23 mouse cellular contexts compared by ENCODE assay signal in the genomic region with DNA sequence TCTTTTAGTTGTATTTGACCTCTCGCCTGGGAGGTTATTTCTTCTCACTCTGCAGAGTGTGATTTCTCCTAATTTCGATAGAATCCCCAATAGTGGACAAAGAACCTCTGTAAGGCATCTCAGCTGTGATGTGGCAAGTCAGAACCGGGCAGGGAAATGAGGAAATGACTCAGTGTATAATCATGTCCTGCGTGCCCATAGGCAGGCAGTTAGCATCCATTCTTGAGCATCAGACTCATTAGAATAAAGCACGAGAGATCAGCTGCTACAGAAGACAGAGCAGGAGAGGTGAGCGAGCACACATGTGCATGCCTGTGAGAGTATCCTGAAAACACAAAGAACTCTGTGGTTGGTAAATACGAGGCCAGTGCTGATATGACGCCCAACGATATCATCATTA.
A peak's percentile ranks its signal among the peaks of the same experiment; 100 is the strongest.
DNase-seq lines count a peak whose midpoint lies in the region; ATAC-seq and TF ChIP-seq lines count a peak whose summit lies in the region.
"Had no signal": no experiment of that assay in that cellular context is flagged by ENCODE, and none has a peak within 500 bp of the region (broad histone marks: within the 10 kb centered on the region; RNA-seq: fewer than 3 reads in every experiment).

No protein-coding gene starts in this region.

- no peak for DNase-seq in heart, postnatal 25 days (ENCODE audit: low spot score)
- DNase-seq in 3T3-L1 (ENCODE audit: low read depth, low spot score): peak; percentile 90
- no peak for DNase-seq in CH12.LX (ENCODE audit: extremely low read depth)
- DNase-seq in brain, adult 2 months (ENCODE audit: low read depth, low spot score): peak; percentile 36
- no peak for DNase-seq in midbrain, embryonic 14.5 days
- no peak for DNase-seq in left cerebral cortex, postnatal 36 days (ENCODE audit: low spot score in 2 of 2)
- DNase-seq in spleen, adult 12 weeks (ENCODE audit: low spot score): no peak
- DNase-seq: adrenal gland, postnatal 10 days; cerebellum, adult 11-12 months; cerebellum, adult 9-11 months; kidney, adult 18-20 months; kidney, postnatal 25 days; liver; lung, adult 2 months; lung, postnatal 10 days had no signal

- no peak for TF ChIP-seq RAD21 in CH12.LX (IDR thresholded peaks at IDR 0.05; ENCODE audit: low read depth, low read length)

- no peaks in the 10 kb centered on the region for H3K36me3 ChIP-seq in heart, embryonic 13.5 days
- H3K36me3 ChIP-seq in CH12.LX (replicated peaks in 1 of 2; ENCODE audit: control insufficient read depth in 1 of 2, insufficient read depth in 1 of 2, low read length in 1 of 2): no peaks in the 10 kb centered on the region
- H3K36me3 ChIP-seq in midbrain, embryonic 14.5 days (ENCODE audit: control insufficient read depth, insufficient read depth, low read length): 0 out of 2 replicates have a peak, but pooled peaks cover 5% of the 10 kb centered on the region
- H3K36me3 ChIP-seq: hindbrain, embryonic 10.5 days; kidney, embryonic 15.5 days; midbrain, embryonic 15.5 days had no signal

- H3K79me2 ChIP-seq in CH12.LX (replicated peaks; ENCODE audit: control insufficient read depth, extremely low read depth, insufficient read depth, poor library complexity, severe bottlenecking): no peaks in the 10 kb centered on the region

- TF ChIP-seq POLR2A in CH12.LX (IDR thresholded peaks at IDR 0.05; ENCODE audit: low read depth, low read length): no peak

- in situ Hi-C loops in CH12.LX (cut with MboI; ENCODE audit: low pct_ligation_motif_present, low pct_unique_long_range_greater_than_20kb, low sequenced_read_pairs): no loop called here

- dilution Hi-C loops in CH12.LX (cut with MboI; ENCODE audit: extremely low pct_ligation_motif_present, extremely low pct_unique_long_range_greater_than_20kb, low sequenced_read_pairs): no loop called here

- H3K4me1 ChIP-seq in heart, embryonic 13.5 days: peaks cover 14% of the 10 kb centered on the region
- H3K4me1 ChIP-seq in CH12.LX (ENCODE audit: control insufficient read depth in 1 of 2, insufficient read depth in 2 of 2): peaks cover 0 to 10% of the 10 kb centered on the region in 2 experiments; a peak in 2 of 4 replicates
- no peaks in the 10 kb centered on the region for H3K4me1 ChIP-seq in midbrain, embryonic 14.5 days (ENCODE audit: control insufficient read depth, insufficient read depth, low read length)
- H3K4me1 ChIP-seq: hindbrain, embryonic 10.5 days; kidney, embryonic 15.5 days; midbrain, embryonic 15.5 days had no signal

- H3K4me2 ChIP-seq in heart, embryonic 13.5 days: no peak overlapping the region
- H3K4me2 ChIP-seq in CH12.LX (ENCODE audit: insufficient read depth, low read depth, poor library complexity, severe bottlenecking): no peak overlapping the region
- H3K4me2 ChIP-seq in midbrain, embryonic 14.5 days (ENCODE audit: low read length): no peak overlapping the region
- H3K4me2 ChIP-seq: hindbrain, embryonic 15.5 days; kidney, embryonic 15.5 days; midbrain, embryonic 15.5 days had no signal

- no peak for ATAC-seq in heart, embryonic 13.5 days (ENCODE audit: extremely low read depth, insufficient number of reproducible peaks, low FRiP score, low TSS enrichment)
- ATAC-seq in midbrain, embryonic 14.5 days (ENCODE audit: low FRiP score, low TSS enrichment): no peak
- ATAC-seq: forebrain, embryonic 14.5 days; midbrain, embryonic 15.5 days had no signal

- WGBS in heart, embryonic 13.5 days: 51% methylated on average over 9 of the region's 9 CpGs
- 79% methylated on average over 9 of the region's 9 CpGs for whole genome bisulfite sequencing in midbrain, embryonic 14.5 days

- H3K9ac ChIP-seq in heart, embryonic 13.5 days: no peak overlapping the region
- no peak overlapping the region for H3K9ac ChIP-seq in CH12.LX (ENCODE audit: insufficient read depth, low read depth)
- no peak overlapping the region for H3K9ac ChIP-seq in midbrain, embryonic 14.5 days (replicated peaks; ENCODE audit: low read length)
- H3K9ac ChIP-seq: hindbrain, embryonic 15.5 days; kidney, embryonic 15.5 days; liver, embryonic 14.5 days; midbrain, embryonic 15.5 days had no signal

- no peak overlapping the region for H3K4me3 ChIP-seq in heart, embryonic 13.5 days
- H3K4me3 ChIP-seq in CH12.LX (replicated peaks in 1 of 3; ENCODE audit: low read depth in 2 of 3, low read length in 2 of 3, poor library complexity in 1 of 3): no peak overlapping the region
- no peak overlapping the region for H3K4me3 ChIP-seq in midbrain, embryonic 14.5 days (replicated peaks; ENCODE audit: low read depth, low read length)
- H3K4me3 ChIP-seq: hindbrain, embryonic 10.5 days; hindbrain, embryonic 15.5 days; kidney, embryonic 15.5 days; midbrain, embryonic 15.5 days had no signal

- intact Hi-C loops in heart, postnatal 25 days (cut with DNase I): no loop called here
- intact Hi-C loops in left cerebral cortex, postnatal 36 days (cut with DNase I): no loop called here

- no peak for TF ChIP-seq EP300 in CH12.LX (IDR thresholded peaks at IDR 0.05; ENCODE audit: low read length)

- no peaks in the 10 kb centered on the region for H3K27me3 ChIP-seq in heart, embryonic 13.5 days (replicated peaks)
- H3K27me3 ChIP-seq in CH12.LX (replicated peaks): no peaks in the 10 kb centered on the region
- no peaks in the 10 kb centered on the region for H3K27me3 ChIP-seq in midbrain, embryonic 14.5 days (ENCODE audit: control insufficient read depth, insufficient read depth, low read length)
- H3K27me3 ChIP-seq: hindbrain, embryonic 15.5 days; kidney, embryonic 15.5 days; midbrain, embryonic 15.5 days had no signal

- TF ChIP-seq CTCF in CH12.LX (conservative IDR thresholded peaks at IDR 0.05 in 1 of 2, IDR thresholded peaks at IDR 0.05 in 1 of 2; ENCODE audit: low read depth in 2 of 2, low read length in 2 of 2): no peak

- no peaks in the 10 kb centered on the region for H3K9me3 ChIP-seq in heart, embryonic 13.5 days
- H3K9me3 ChIP-seq in CH12.LX (replicated peaks; ENCODE audit: low read length): peaks cover 5% of the 10 kb centered on the region
- 0 out of 2 replicates have a peak, but pooled peaks cover 3% of the 10 kb centered on the region for H3K9me3 ChIP-seq in midbrain, embryonic 14.5 days (ENCODE audit: control insufficient read depth, low read length)
- H3K9me3 ChIP-seq: hindbrain, embryonic 15.5 days; kidney, embryonic 15.5 days; midbrain, embryonic 15.5 days had no signal

- H3K27ac ChIP-seq in heart, embryonic 13.5 days (replicated peaks): 0 out of 2 replicates have a peak overlapping the region, but pooled peaks have one; percentile 33
- H3K27ac ChIP-seq in CH12.LX (ENCODE audit: insufficient read depth, low read depth): no peak overlapping the region
- H3K27ac ChIP-seq in midbrain, embryonic 14.5 days (replicated peaks; ENCODE audit: low read depth, low read length): no peak overlapping the region
- H3K27ac ChIP-seq: hindbrain, embryonic 10.5 days; hindbrain, embryonic 15.5 days; kidney, embryonic 15.5 days; liver, embryonic 14.5 days; macrophage; midbrain, embryonic 15.5 days had no signal

TF ChIP-seq in CH12.LX, 34 proteins besides CTCF, POLR2A, EP300 and RAD21:
- TF ChIP-seq ZKSCAN1 (IDR thresholded peaks at IDR 0.05; ENCODE audit: borderline replicate concordance, low read depth, low read length): no peak
- no peak for TF ChIP-seq E2F4 (IDR thresholded peaks at IDR 0.05; ENCODE audit: insufficient replicate concordance, low read depth, low read length)
- no peak for TF ChIP-seq JUND (conservative IDR thresholded peaks at IDR 0.05; ENCODE audit: low read depth, low read length)
- no peak for TF ChIP-seq ZNF384 (IDR thresholded peaks at IDR 0.05; ENCODE audit: low read depth, low read length)
- no peak for TF ChIP-seq POLR2AphosphoS2 (IDR thresholded peaks at IDR 0.05; ENCODE audit: low read depth, low read length)
- no peak for TF ChIP-seq JUN (IDR thresholded peaks at IDR 0.05; ENCODE audit: insufficient read depth, low read depth, low read length)
- no peak for TF ChIP-seq USF2 (conservative IDR thresholded peaks at IDR 0.05; ENCODE audit: low read depth, low read length)
- TF ChIP-seq BHLHE40 (IDR thresholded peaks at IDR 0.05; ENCODE audit: low read depth, low read length): 0 out of 2 replicates have a peak, but pooled peaks have one; percentile 5

Comparison
In these comparisons a context has a peak if more than half of its experiments do, and no peak if none do; other contexts are left out.
1. DNase-seq: peak in 3T3-L1 (single experiment) and brain, adult 2 months (single experiment); none in heart, postnatal 25 days (single experiment), CH12.LX (single experiment), midbrain, embryonic 14.5 days (single experiment), left cerebral cortex, postnatal 36 days (0 of 2) and spleen, adult 12 weeks (single experiment).